Mouse (Mus musculus) forebrain, embryonic 11.5 days (tissue): ENCODE data around the gene Lexm. TPM values are rescaled to one million over a fixed set of nuclear protein-coding genes. Genes with fewer than 3 reads are reported as not detected.

Experiments
- polyA plus RNA-seq: library from polyadenylated mRNA; unstranded; fragments of >200 nt; fragmentation: Nextera tagmentation; extraction: Ambion mirVana; gene quantifications from 2 replicates; pipeline ENCODE4 v1.2.1, GENCODE M21; 2014

The Lexm gene
- polyA plus RNA-seq, 1 experiment from 2014 or later, result 0.21 TPM

Other genes with a start within 250 kb of the Lexm start
- gene Pcsk9, start 152.9 kb downstream of the Lexm start, polyA plus RNA-seq, result 3.9 and 4.8 TPM in 2 replicates
- not detected in 2 replicates for gene Bsnd, start 125.0 kb downstream of the Lexm start, polyA plus RNA-seq
- 29.3 and 30.6 TPM in 2 replicates for gene Dhcr24, start 56.2 kb downstream of the Lexm start, polyA plus RNA-seq
- 0.07 TPM in 1 of 2 replicates, not detected in the other for gene Ttc22, start 5.2 kb upstream of the Lexm start, polyA plus RNA-seq
- gene Pars2, start 33.8 kb upstream of the Lexm start, polyA plus RNA-seq, result 13.3 and 13.9 TPM in 2 replicates
- gene Ttc4, start 61.7 kb upstream of the Lexm start, polyA plus RNA-seq, result 99.2 and 101 TPM in 2 replicates
- 0.11 TPM in 1 of 2 replicates, not detected in the other for gene Mroh7, start 113.7 kb upstream of the Lexm start, polyA plus RNA-seq
- gene Fam151a, start 116.6 kb upstream of the Lexm start, polyA plus RNA-seq, result not detected in 2 replicates
- gene Acot11, start 187.8 kb upstream of the Lexm start, polyA plus RNA-seq, result 1.6 and 1.8 TPM in 2 replicates